Mouse (Mus musculus) heart, embryonic 16.5 days (tissue): Measurements from ENCODE around the gene Smyd3. TPM values are rescaled to one million over a fixed set of nuclear protein-coding genes. Genes with fewer than 3 reads are reported as not detected.
A peak's percentile ranks its signal among the peaks of the same experiment; 100 is the strongest.

ENCODE experiments used
- ATAC-seq: fragments of 200-750 bp; cut with Nextera tagmentation; replicated peaks from 2 replicates; pipeline ENCODE4 v1.8.0; 2017; ENCODE audit warnings: moderate number of reproducible peaks; ENCODE audit not compliant: insufficient read depth, low FRiP score; ENCODE audit errors: extremely low read depth
- H3K27ac ChIP-seq: fragments of 300-500 bp; sonication (generic); 2 replicates; pipeline ENCODE4 v1.5.1; 2014; ENCODE audit warnings: mild to moderate bottlenecking, low read length, control low read depth, moderate library complexity
- H3K27me3 ChIP-seq: fragments of 300-500 bp; sonication (generic); 2 replicates; pipeline ENCODE4 v1.6.1; 2014; ENCODE audit warnings: low read length, mixed read lengths; ENCODE audit not compliant: control insufficient read depth, insufficient read depth
- H3K36me3 ChIP-seq: fragments of 300-500 bp; sonication (generic); 2 replicates; pipeline ENCODE4 v1.6.1; 2014; ENCODE audit not compliant: control insufficient read depth, insufficient read depth
- H3K4me1 ChIP-seq: fragments of 300-500 bp; sonication (generic); 2 replicates; pipeline ENCODE4 v1.6.1; 2014; ENCODE audit warnings: low read length, mixed read lengths; ENCODE audit not compliant: control insufficient read depth, insufficient read depth
- H3K4me2 ChIP-seq: fragments of 300-500 bp; sonication (generic); 2 replicates; pipeline ENCODE4 v1.6.1; 2014; ENCODE audit warnings: low read depth, mild to moderate bottlenecking, control low read depth, low read length
- H3K4me3 ChIP-seq: fragments of 300-500 bp; sonication (generic); 2 replicates; pipeline ENCODE4 v1.5.1; 2014; ENCODE audit warnings: mild to moderate bottlenecking, control low read depth, low read length
- H3K9ac ChIP-seq: fragments of 300-500 bp; sonication (generic); 2 replicates; pipeline ENCODE4 v1.6.1; 2014; ENCODE audit warnings: low read length, control low read depth
- H3K9me3 ChIP-seq: fragments of 300-500 bp; sonication (generic); replicated peaks from 2 replicates; pipeline ENCODE4 v1.6.1; 2016; ENCODE audit warnings: low read length; ENCODE audit not compliant: control insufficient read depth
- WGBS: fragments of 180-500 bp; shearing (Covaris S2); extraction: QIAGEN DNeasy Blood & Tissue Kit; methylation state at CpG from one replicate; pipeline ENCODE4 v1.1.7; 2014; 5-methylcytosine and 5-hydroxymethylcytosine counted together
- polyA plus RNA-seq: library from polyadenylated mRNA; unstranded; fragments of >200 nt; fragmentation: Nextera tagmentation; extraction: Ambion mirVana; gene quantifications from 2 replicates; pipeline ENCODE4 v1.2.1, GENCODE M21; 2015

The Smyd3 gene
- polyA plus RNA-seq, 1 experiment from 2014 or later = 13.3 TPM

DNA sequence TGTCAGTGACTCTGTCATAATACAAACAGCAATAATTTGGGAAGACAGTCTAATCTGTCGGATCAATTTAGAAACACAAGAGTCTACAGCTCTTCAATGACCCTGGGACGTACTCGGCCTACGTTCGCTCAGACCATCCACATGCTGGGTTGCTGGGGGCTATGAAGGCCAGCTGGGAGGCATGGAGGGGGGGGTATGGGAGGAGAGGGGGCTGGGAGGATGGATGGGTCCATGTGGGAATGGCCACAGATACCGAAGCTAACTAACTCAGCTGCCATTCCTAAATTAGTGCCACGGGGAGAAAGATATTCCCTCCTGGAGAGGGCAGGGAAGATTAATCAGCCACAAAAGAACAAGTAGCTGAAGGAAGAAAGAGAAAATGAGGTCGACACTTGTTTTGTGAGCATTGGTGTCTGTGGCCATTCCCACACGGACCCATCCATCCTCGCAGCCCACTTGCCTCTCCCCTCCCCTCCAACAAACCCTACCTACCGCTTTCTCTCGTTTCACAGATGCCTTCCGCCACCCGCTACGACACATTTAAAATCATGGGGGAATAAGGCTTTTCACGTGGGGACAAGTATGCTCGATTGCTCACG is 411.6 kb downstream of the Smyd3 start:
- Histone ChIP-seq H3K9me3 (no peaks in the 10 kb centered on the region), H3K4me3 (no peak overlapping the region), H3K27ac (no peak overlapping the region), H3K4me1 (peaks cover 6% of the 10 kb centered on the region; the same call in 1 of the 2 replicates), H3K4me2 (no peak overlapping the region), H3K36me3 (no peaks in the 10 kb centered on the region), H3K9ac (no peak overlapping the region), H3K27me3 (no peaks in the 10 kb centered on the region)
- ATAC-seq = no peak
- 89% methylated on average over 18 of the region's 18 CpGs for WGBS

DNA sequence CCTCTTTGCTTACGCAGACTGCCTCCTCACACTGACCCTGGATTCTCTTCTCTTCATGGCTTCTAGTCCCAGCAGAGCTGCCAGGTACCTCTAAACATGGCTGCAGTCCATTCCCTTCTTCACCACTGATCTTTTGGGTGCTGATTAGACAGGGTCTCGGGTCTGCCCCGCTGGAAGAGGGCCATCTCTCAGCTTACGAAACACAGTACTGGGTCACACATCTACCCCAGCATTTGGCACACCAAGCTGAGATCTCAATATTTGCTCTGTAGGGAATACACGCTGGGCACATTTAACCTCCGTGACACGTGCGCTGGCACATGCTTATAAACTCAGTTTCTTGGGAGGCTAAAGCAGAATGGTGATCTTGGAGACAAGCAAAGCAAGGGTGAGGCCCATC is 413.4 kb downstream of the Smyd3 start:
- no peak overlapping the region for H3K4me3 ChIP-seq
- no peak overlapping the region for H3K9ac ChIP-seq
- H3K27ac ChIP-seq = no peak overlapping the region
- ATAC-seq = no peak
- H3K27me3 ChIP-seq = no peaks in the 10 kb centered on the region
- no peaks in the 10 kb centered on the region for H3K36me3 ChIP-seq
- WGBS = 90% methylated on average over 8 of the region's 8 CpGs
- no peak overlapping the region for H3K4me2 ChIP-seq
- peaks cover 6% of the 10 kb centered on the region; the same call in 1 of the 2 replicates for H3K4me1 ChIP-seq
- no peaks in the 10 kb centered on the region for H3K9me3 ChIP-seq

DNA sequence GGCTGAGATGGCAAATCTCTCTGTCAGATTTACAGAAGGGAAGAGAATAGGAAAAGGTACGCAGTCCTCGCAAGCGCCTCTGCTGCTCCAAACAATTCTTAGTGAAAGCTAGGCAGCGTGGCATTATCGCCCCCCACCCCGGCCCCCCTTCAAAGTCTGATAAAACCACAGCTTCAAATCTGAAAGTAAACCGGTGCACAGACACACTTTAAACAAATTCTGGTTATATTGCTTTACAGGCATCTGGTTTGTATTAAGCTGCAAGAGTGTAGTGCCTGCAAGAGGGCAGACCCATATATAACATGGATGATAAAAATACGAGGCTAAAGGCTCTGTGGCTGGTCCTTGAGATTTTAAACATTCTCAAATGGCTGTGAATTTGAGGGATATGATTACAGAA is 420.8 kb downstream of the Smyd3 start:
- Histone ChIP-seq H3K4me1 (no peaks in the 10 kb centered on the region), H3K9me3 (no peaks in the 10 kb centered on the region), H3K4me3 (no peak overlapping the region), H3K9ac (no peak overlapping the region), H3K4me2 (no peak overlapping the region), H3K27ac (no peak overlapping the region), H3K27me3 (no peaks in the 10 kb centered on the region), H3K36me3 (no peaks in the 10 kb centered on the region)
- ATAC-seq = no peak
- WGBS = 64% methylated on average over 8 of the region's 8 CpGs

- no peaks in the 10 kb centered on the region for H3K9me3 ChIP-seq
- no peak for ATAC-seq
- no peaks in the 10 kb centered on the region for H3K36me3 ChIP-seq
- no peaks in the 10 kb centered on the region for H3K4me1 ChIP-seq
- no peak overlapping the region for H3K4me2 ChIP-seq
- H3K27me3 ChIP-seq = no peaks in the 10 kb centered on the region
- no peak overlapping the region for H3K9ac ChIP-seq
- H3K4me3 ChIP-seq = no peak overlapping the region
- 65% methylated on average over 5 of the region's 5 CpGs for WGBS
- no peak overlapping the region for H3K27ac ChIP-seq
These were observed 421.5 kb downstream of the Smyd3 start for GRCm38 (mm10) chr1:179096323-179096722.

DNA sequence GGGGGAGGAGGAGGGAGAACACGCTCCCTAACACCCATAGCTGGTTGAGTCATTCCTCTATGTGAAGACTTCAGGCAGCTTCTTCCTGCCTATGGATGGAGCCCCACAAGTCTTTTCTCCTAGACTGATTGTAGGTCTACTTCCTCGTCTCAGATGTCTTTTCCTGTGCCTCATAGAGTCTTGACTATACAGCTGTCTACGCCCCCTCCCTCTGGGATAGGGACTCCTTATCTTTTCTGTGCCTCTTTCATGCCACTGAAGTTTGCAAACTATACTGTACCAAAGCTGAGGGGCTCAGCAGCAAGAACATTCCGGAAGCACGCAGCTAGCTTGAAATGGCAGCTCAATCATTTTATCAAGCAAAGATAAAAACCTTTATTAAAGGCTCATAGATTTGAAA is 428.7 kb downstream of the Smyd3 start:
- H3K4me1 ChIP-seq = 0 out of 2 replicates have a peak, but pooled peaks cover 2% of the 10 kb centered on the region
- no peak for ATAC-seq
- no peak overlapping the region for H3K9ac ChIP-seq
- H3K27me3 ChIP-seq = no peaks in the 10 kb centered on the region
- H3K9me3 ChIP-seq = 0 out of 2 replicates have a peak, but pooled peaks cover 3% of the 10 kb centered on the region
- no peak overlapping the region for H3K4me3 ChIP-seq
- H3K4me2 ChIP-seq = no peak overlapping the region
- no peak overlapping the region for H3K27ac ChIP-seq
- 57% methylated on average over 5 of the region's 5 CpGs for WGBS
- no peaks in the 10 kb centered on the region for H3K36me3 ChIP-seq

DNA sequence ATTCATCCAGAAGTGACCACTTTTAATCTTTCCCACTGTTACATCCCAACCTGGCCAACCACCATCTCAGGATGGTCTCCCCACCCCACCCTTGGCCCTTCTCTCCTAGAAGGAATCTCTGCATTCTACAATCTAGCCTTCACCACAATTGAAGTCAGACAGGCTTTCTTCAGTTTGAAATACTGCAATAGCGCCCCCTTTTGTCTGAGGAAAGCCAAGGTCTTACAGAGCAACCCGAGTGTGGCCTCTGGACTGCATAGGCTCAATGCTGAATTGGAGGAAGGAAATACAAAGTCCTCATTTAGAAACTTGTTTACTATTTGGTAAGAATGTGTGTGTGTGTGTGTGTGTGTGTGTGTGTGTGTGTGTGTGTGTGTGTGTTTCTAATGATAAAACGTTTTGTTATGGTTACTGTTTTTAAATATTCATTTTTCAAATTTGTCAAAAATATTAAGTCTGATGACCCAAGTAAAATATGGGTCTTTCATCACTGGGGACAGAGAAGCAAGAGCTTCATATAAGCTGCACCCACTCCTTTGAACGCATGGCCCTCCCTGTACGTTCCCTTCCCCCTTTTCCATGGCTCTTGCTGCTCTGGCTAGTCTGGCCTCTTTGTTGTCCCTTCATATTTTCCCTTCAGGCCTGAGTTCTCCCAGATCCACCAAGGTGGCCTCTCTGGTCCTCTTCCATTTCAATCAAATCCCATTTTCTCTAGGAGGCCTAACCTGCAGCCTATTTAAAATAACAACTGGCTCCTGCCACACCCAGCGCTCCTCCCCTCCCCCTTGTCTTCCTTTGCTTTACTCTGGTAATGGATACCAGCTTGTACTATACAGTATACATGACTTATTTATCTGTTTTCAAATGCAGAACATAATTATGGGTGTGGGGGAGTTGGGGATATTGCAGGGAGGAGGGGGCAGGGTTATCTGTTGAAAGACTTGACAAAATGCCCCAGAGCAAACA is 430.5 kb downstream of the Smyd3 start:
- H3K4me2 ChIP-seq = no peak overlapping the region
- no peaks in the 10 kb centered on the region for H3K27me3 ChIP-seq
- H3K4me3 ChIP-seq = no peak overlapping the region
- 54% methylated on average over 6 of the region's 6 CpGs for WGBS
- H3K27ac ChIP-seq = no peak overlapping the region
- 0 out of 2 replicates have a peak, but pooled peaks have one; percentile 32 for ATAC-seq
- no peak overlapping the region for H3K9ac ChIP-seq
- no peaks in the 10 kb centered on the region for H3K36me3 ChIP-seq
- H3K9me3 ChIP-seq = 0 out of 2 replicates have a peak, but pooled peaks cover 3% of the 10 kb centered on the region
- peaks cover 2% of the 10 kb centered on the region; the same call in 1 of the 2 replicates for H3K4me1 ChIP-seq

DNA sequence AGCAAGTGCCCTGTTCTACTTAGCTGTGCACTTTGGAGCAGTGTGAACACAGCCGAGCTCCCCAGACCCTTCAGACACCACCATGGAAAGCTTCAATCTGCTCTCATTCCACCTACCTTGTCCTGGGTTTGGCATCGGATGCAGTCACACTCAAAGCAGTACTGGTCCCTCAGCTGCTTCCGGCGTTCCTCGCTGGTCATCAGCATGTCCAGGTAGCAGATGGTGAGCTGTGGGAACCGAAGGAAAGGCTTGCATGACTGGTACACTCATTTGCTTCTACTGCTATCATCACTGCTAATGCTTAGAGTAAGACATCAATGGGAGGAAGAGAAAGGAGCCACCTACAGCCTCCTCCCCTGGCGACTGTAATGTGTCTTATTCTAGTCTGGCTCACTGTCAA is 431.6 kb downstream of the Smyd3 start:
- no peak for ATAC-seq
- Histone ChIP-seq H3K4me3 (no peak overlapping the region), H3K4me2 (no peak overlapping the region), H3K27ac (no peak overlapping the region), H3K27me3 (no peaks in the 10 kb centered on the region), H3K9me3 (0 out of 2 replicates have a peak, but pooled peaks cover 3% of the 10 kb centered on the region), H3K4me1 (peaks cover 2% of the 10 kb centered on the region; the same call in 1 of the 2 replicates), H3K36me3 (no peaks in the 10 kb centered on the region), H3K9ac (no peak overlapping the region)
- 88% methylated on average over 7 of the region's 7 CpGs for WGBS

DNA sequence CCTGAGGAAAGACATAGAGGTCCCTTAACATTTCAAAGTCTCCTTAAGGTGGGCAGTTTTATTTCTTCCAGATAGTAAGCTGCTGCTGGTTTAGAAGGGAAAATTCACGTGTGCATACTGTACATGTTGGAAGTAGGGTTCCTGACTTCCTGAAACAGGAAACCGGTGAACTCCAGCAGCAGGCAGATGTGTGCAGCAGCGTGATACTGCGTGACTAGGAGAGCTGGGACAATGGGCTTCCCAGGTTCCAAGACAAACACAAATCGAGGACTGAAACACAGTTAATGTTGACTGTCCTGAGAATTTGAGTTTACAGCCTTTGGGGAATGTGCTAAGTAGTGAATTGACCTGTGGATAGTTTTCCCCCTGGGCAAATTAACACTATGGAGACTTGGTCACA is 434.7 kb downstream of the Smyd3 start:
- H3K4me3 ChIP-seq = no peak overlapping the region
- 52% methylated on average over 5 of the region's 5 CpGs for WGBS
- H3K9me3 ChIP-seq = 0 out of 2 replicates have a peak, but pooled peaks cover 3% of the 10 kb centered on the region
- no peaks in the 10 kb centered on the region for H3K36me3 ChIP-seq
- H3K9ac ChIP-seq = no peak overlapping the region
- peak overlapping the region; percentile 23 for H3K27ac ChIP-seq
- H3K4me1 ChIP-seq = no peaks in the 10 kb centered on the region; the same call in 1 of the 2 replicates
- ATAC-seq = no peak; the same call in 1 of the 2 replicates
- H3K4me2 ChIP-seq = no peak overlapping the region
- no peaks in the 10 kb centered on the region for H3K27me3 ChIP-seq

GRCm38 (mm10) chr1:179073846-179074245 is 444.0 kb downstream of the Smyd3 start:
- no peaks in the 10 kb centered on the region for H3K36me3 ChIP-seq
- no peaks in the 10 kb centered on the region for H3K27me3 ChIP-seq
- no peak for ATAC-seq
- WGBS = 93% methylated on average over 7 of the region's 7 CpGs
- no peak overlapping the region for H3K9ac ChIP-seq
- no peaks in the 10 kb centered on the region for H3K9me3 ChIP-seq
- no peak overlapping the region for H3K27ac ChIP-seq
- H3K4me2 ChIP-seq = no peak overlapping the region
- H3K4me3 ChIP-seq = no peak overlapping the region
- no peaks in the 10 kb centered on the region for H3K4me1 ChIP-seq
